ENCODE assay signal across 11 mouse cellular contexts in the genomic region with DNA sequence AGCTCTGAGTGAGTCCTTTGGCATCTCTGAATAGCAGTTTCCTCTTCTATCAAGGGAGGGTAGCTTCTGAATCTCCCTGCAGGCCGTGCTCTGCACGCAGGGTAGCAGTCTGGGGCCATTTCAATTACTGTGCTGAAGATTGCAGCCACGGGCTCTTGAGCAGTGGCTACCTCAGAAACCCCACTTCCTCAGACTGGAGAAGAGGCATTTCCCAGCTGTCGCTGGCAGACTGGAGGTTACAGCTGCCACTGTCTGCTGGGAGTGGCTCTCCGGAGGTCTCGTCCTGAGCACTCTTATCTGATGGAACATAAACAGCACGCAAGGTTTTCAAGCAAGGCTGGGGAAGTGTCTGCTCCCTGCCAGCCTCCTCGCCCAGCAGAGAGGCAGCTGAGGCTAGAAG. TPM values are rescaled to one million over a fixed set of nuclear protein-coding genes. Genes with fewer than 3 reads are reported as not detected.
DNase-seq lines count a peak whose midpoint lies in the region; ATAC-seq and TF ChIP-seq lines count a peak whose summit lies in the region.
"Had no signal": no experiment of that assay in that cellular context is flagged by ENCODE, and none has a peak within 500 bp of the region (broad histone marks: within the 10 kb centered on the region; RNA-seq: fewer than 3 reads in every experiment).

No protein-coding gene starts in this region.

- peak overlapping the region; percentile 41 for H3K27ac ChIP-seq in cerebellum, adult 2 months (ENCODE audit: insufficient read depth, low read length)
- H3K27ac ChIP-seq in lung, embryonic 16.5 days (ENCODE audit: low read length), result no peak overlapping the region
- no peak overlapping the region for H3K27ac ChIP-seq in liver, embryonic 12.5 days
- H3K27ac ChIP-seq in neural tube, embryonic 14.5 days (ENCODE audit: low read depth, low read length), result 0 out of 2 replicates have a peak overlapping the region, but pooled peaks have one; percentile 39
- H3K27ac ChIP-seq: embryonic facial prominence, embryonic 15.5 days; limb, embryonic 15.5 days had no signal

- no peak for DNase-seq in cerebellum, adult 2 months
- DNase-seq in cerebellum, postnatal 14 days, result no peak
- no peak for DNase-seq in lung, adult 2 months
- DNase-seq in right cerebral cortex, postnatal 36 days (ENCODE audit: low spot score in 2 of 2), result no peak
- DNase-seq in kidney, postnatal 36 days, result no peak
- DNase-seq: gastrocnemius, postnatal 14 days had no signal

- H3K4me1 ChIP-seq in cerebellum, adult 2 months (ENCODE audit: control insufficient read depth, insufficient read depth, low read length), result peaks cover 85% of the 10 kb centered on the region
- peaks cover 10% of the 10 kb centered on the region for H3K4me1 ChIP-seq in lung, embryonic 16.5 days (replicated peaks; ENCODE audit: control insufficient read depth, insufficient read depth, low read length)
- H3K4me1 ChIP-seq in lung, adult 2 months (ENCODE audit: control insufficient read depth, insufficient read depth, low read length), result peaks cover 6% of the 10 kb centered on the region
- peaks cover 15% of the 10 kb centered on the region for H3K4me1 ChIP-seq in liver, embryonic 12.5 days
- peaks cover 12% of the 10 kb centered on the region for H3K4me1 ChIP-seq in neural tube, embryonic 14.5 days (ENCODE audit: control insufficient read depth, insufficient read depth, low read length)
- H3K4me1 ChIP-seq: limb, embryonic 15.5 days had no signal

- H3K27me3 ChIP-seq in cerebellum, adult 2 months (ENCODE audit: control insufficient read depth, insufficient read depth, low read length), result no peaks in the 10 kb centered on the region
- H3K27me3 ChIP-seq in lung, embryonic 16.5 days (ENCODE audit: control insufficient read depth, insufficient read depth, low read depth, low read length), result no peaks in the 10 kb centered on the region
- H3K27me3 ChIP-seq in liver, embryonic 12.5 days (replicated peaks), result peaks cover 25% of the 10 kb centered on the region
- H3K27me3 ChIP-seq in neural tube, embryonic 14.5 days (ENCODE audit: control insufficient read depth, insufficient read depth, low read length), result no peaks in the 10 kb centered on the region
- H3K27me3 ChIP-seq: embryonic facial prominence, embryonic 15.5 days; limb, embryonic 15.5 days had no signal

- TF ChIP-seq POLR2A in cerebellum, adult 2 months (IDR thresholded peaks at IDR 0.05; ENCODE audit: borderline replicate concordance, insufficient read depth, low read length), result no peak
- TF ChIP-seq POLR2A in lung, adult 2 months (IDR thresholded peaks at IDR 0.05; ENCODE audit: borderline replicate concordance, extremely low read depth, low read depth, low read length), result no peak

- TF ChIP-seq CTCF in cerebellum, adult 2 months (IDR thresholded peaks at IDR 0.05; ENCODE audit: borderline replicate concordance, insufficient read depth, low read depth, low read length), result no peak
- no peak for TF ChIP-seq CTCF in lung, adult 2 months (IDR thresholded peaks at IDR 0.05; ENCODE audit: insufficient read depth, low read length)

- no peaks in the 10 kb centered on the region for H3K36me3 ChIP-seq in lung, embryonic 16.5 days (ENCODE audit: control insufficient read depth, insufficient read depth, low read length)
- no peaks in the 10 kb centered on the region for H3K36me3 ChIP-seq in liver, embryonic 12.5 days
- H3K36me3 ChIP-seq in neural tube, embryonic 14.5 days (ENCODE audit: control insufficient read depth, insufficient read depth, low read length), result no peaks in the 10 kb centered on the region
- H3K36me3 ChIP-seq: embryonic facial prominence, embryonic 15.5 days; limb, embryonic 15.5 days had no signal

- no peak overlapping the region for H3K9ac ChIP-seq in lung, embryonic 16.5 days (ENCODE audit: low read length)
- no peak overlapping the region for H3K9ac ChIP-seq in liver, embryonic 12.5 days
- H3K9ac ChIP-seq in neural tube, embryonic 14.5 days (replicated peaks; ENCODE audit: low read depth, low read length), result no peak overlapping the region; the same call in 1 of the 2 replicates
- H3K9ac ChIP-seq: embryonic facial prominence, embryonic 15.5 days; limb, embryonic 15.5 days had no signal

- H3K4me3 ChIP-seq in cerebellum, adult 2 months (replicated peaks; ENCODE audit: insufficient read depth, low read depth, low read length), result no peak overlapping the region
- no peak overlapping the region for H3K4me3 ChIP-seq in lung, embryonic 16.5 days (ENCODE audit: low read length)
- H3K4me3 ChIP-seq in lung, adult 2 months (replicated peaks; ENCODE audit: extremely low read depth, low read depth, low read length), result no peak overlapping the region
- no peak overlapping the region for H3K4me3 ChIP-seq in liver, embryonic 12.5 days
- H3K4me3 ChIP-seq in neural tube, embryonic 14.5 days (ENCODE audit: low read depth, low read length), result no peak overlapping the region
- H3K4me3 ChIP-seq: embryonic facial prominence, embryonic 15.5 days; limb, embryonic 15.5 days had no signal

- peak overlapping the region; percentile 11; the same call in 1 of the 2 replicates for H3K4me2 ChIP-seq in lung, embryonic 16.5 days (ENCODE audit: low read depth, low read length)
- peak overlapping the region; percentile 10 for H3K4me2 ChIP-seq in liver, embryonic 12.5 days
- H3K4me2 ChIP-seq in neural tube, embryonic 14.5 days (ENCODE audit: low read depth, low read length), result no peak overlapping the region
- H3K4me2 ChIP-seq: embryonic facial prominence, embryonic 15.5 days; limb, embryonic 15.5 days had no signal

- H3K9me3 ChIP-seq in lung, embryonic 16.5 days (ENCODE audit: control insufficient read depth, low read length), result no peaks in the 10 kb centered on the region
- H3K9me3 ChIP-seq in liver, embryonic 12.5 days (replicated peaks), result no peaks in the 10 kb centered on the region
- no peaks in the 10 kb centered on the region for H3K9me3 ChIP-seq in neural tube, embryonic 14.5 days (ENCODE audit: control insufficient read depth, low read length)
- H3K9me3 ChIP-seq: embryonic facial prominence, embryonic 15.5 days; limb, embryonic 15.5 days had no signal

- ATAC-seq in lung, embryonic 16.5 days (ENCODE audit: low read depth), result peak; percentile 67
- ATAC-seq in liver, embryonic 12.5 days, result no peak
- ATAC-seq in neural tube, embryonic 14.5 days (ENCODE audit: low read depth), result peak; percentile 34; the same call in 1 of the 2 replicates

- 11% methylated on average over 8 of the region's 8 CpGs for WGBS in cerebellum, adult 2 months
- WGBS in lung, embryonic 16.5 days, result 3% methylated on average over 8 of the region's 8 CpGs
- 5% methylated on average over 8 of the region's 8 CpGs for WGBS in lung, adult 2 months
- WGBS in liver, embryonic 12.5 days (ENCODE audit: insufficient replicate concordance), result 4% methylated on average over 8 of the region's 8 CpGs
- 14% methylated on average over 8 of the region's 8 CpGs for WGBS in neural tube, embryonic 14.5 days

RNA-seq across cellular contexts. Expression of a gene that starts 20.2 kb away (rescaled TPM):
- polyA plus RNA-seq in cerebellum, adult 2 months (2012; rRNA removed), result 80.1 and 87.2 TPM in 2 replicates
- polyA plus RNA-seq in lung, embryonic 16.5 days (2015; fragmentation: Nextera tagmentation; extraction: Ambion mirVana), result 0.41 and 0.67 TPM in 2 replicates
- 5.3 and 5.8 TPM in 2 replicates for polyA plus RNA-seq in lung, adult 2 months (2012; rRNA removed)
- polyA plus RNA-seq in liver, embryonic 12.5 days (2016; fragmentation: Nextera tagmentation; extraction: Ambion mirVana), result 0.07 TPM in 1 of 2 replicates, not detected in the other
- polyA plus RNA-seq in neural tube, embryonic 14.5 days (2014; fragmentation: Nextera tagmentation; extraction: Ambion mirVana), result 2.7 and 4.1 TPM in 2 replicates

Comparison
In these comparisons a context has a peak if more than half of its experiments do, and no peak if none do; other contexts are left out.
1. H3K27ac ChIP-seq: peak in cerebellum, adult 2 months (single experiment) and neural tube, embryonic 14.5 days (single experiment); none in lung, embryonic 16.5 days (single experiment) and liver, embryonic 12.5 days (single experiment).
2. RNA of a gene that starts 20.2 kb away (polyA plus RNA-seq): 80.1 to 87.2 TPM in cerebellum, adult 2 months; 5.3 to 5.8 TPM in lung, adult 2 months, 2.7 to 4.1 TPM in neural tube, embryonic 14.5 days, 0.41 to 0.67 TPM in lung, embryonic 16.5 days and 0.07 TPM in liver, embryonic 12.5 days; every median in the first group is over 10 times any median in the second.